8 mouse cellular contexts compared by ENCODE assay signal in genomic region chr2:36235917-36236316, GRCm38 (mm10). TPM values are rescaled to one million over a fixed set of nuclear protein-coding genes. Genes with fewer than 3 reads are reported as not detected.
DNase-seq lines count a peak whose midpoint lies in the region; ATAC-seq and TF ChIP-seq lines count a peak whose summit lies in the region.

No protein-coding gene starts in this region.

- WGBS in hindbrain, embryonic 15.5 days, result 29% methylated on average over 4 of the region's 4 CpGs
- WGBS in hindbrain, embryonic 11.5 days, result 63% methylated on average over 4 of the region's 4 CpGs
- 33% methylated on average over 4 of the region's 4 CpGs for WGBS in heart, embryonic 10.5 days
- 16% methylated on average over 4 of the region's 4 CpGs for WGBS in lung, adult 2 months

- H3K9ac ChIP-seq in hindbrain, embryonic 15.5 days, result no peak overlapping the region
- no peak overlapping the region for H3K9ac ChIP-seq in hindbrain, embryonic 11.5 days (ENCODE audit: low read depth, low read length)

- TF ChIP-seq POLR2A in lung, adult 2 months (IDR thresholded peaks at IDR 0.05; ENCODE audit: borderline replicate concordance, extremely low read depth, low read depth, low read length), result no peak

- H3K9me3 ChIP-seq in hindbrain, embryonic 15.5 days, result no peaks in the 10 kb centered on the region
- no peaks in the 10 kb centered on the region for H3K9me3 ChIP-seq in hindbrain, embryonic 11.5 days (ENCODE audit: control insufficient read depth, low read length)
- no peaks in the 10 kb centered on the region for H3K9me3 ChIP-seq in heart, embryonic 10.5 days

- no peak overlapping the region for H3K4me2 ChIP-seq in hindbrain, embryonic 15.5 days
- no peak overlapping the region for H3K4me2 ChIP-seq in hindbrain, embryonic 11.5 days (replicated peaks; ENCODE audit: low read depth, low read length)

- peak; percentile 60; the same call in 1 of the 2 replicates for ATAC-seq in hindbrain, embryonic 15.5 days (ENCODE audit: low FRiP score, low read depth)
- no peak for ATAC-seq in hindbrain, embryonic 11.5 days (ENCODE audit: low FRiP score)

- H3K27ac ChIP-seq in hindbrain, embryonic 15.5 days (replicated peaks), result 0 out of 2 replicates have a peak overlapping the region, but pooled peaks have one; percentile 14
- H3K27ac ChIP-seq in hindbrain, embryonic 11.5 days (ENCODE audit: low read depth, low read length), result no peak overlapping the region
- H3K27ac ChIP-seq in heart, embryonic 10.5 days, result peak overlapping the region; percentile 56; the same call in 1 of the 2 replicates

- H3K27me3 ChIP-seq in hindbrain, embryonic 15.5 days, result no peaks in the 10 kb centered on the region
- no peaks in the 10 kb centered on the region for H3K27me3 ChIP-seq in hindbrain, embryonic 11.5 days (ENCODE audit: control insufficient read depth, insufficient read depth, low read length)
- peaks cover 11% of the 10 kb centered on the region for H3K27me3 ChIP-seq in heart, embryonic 10.5 days (ENCODE audit: insufficient read depth, poor library complexity, severe bottlenecking)

- peaks cover 6% of the 10 kb centered on the region; the same call in 1 of the 2 replicates for H3K4me1 ChIP-seq in hindbrain, embryonic 15.5 days (replicated peaks)
- H3K4me1 ChIP-seq in hindbrain, embryonic 11.5 days (replicated peaks; ENCODE audit: control insufficient read depth, insufficient read depth, low read length), result no peaks in the 10 kb centered on the region
- peaks cover 44% of the 10 kb centered on the region for H3K4me1 ChIP-seq in heart, embryonic 10.5 days
- peaks cover 18% of the 10 kb centered on the region for H3K4me1 ChIP-seq in lung, adult 2 months (ENCODE audit: control insufficient read depth, insufficient read depth, low read length)

- H3K36me3 ChIP-seq in hindbrain, embryonic 15.5 days, result no peaks in the 10 kb centered on the region
- no peaks in the 10 kb centered on the region for H3K36me3 ChIP-seq in hindbrain, embryonic 11.5 days (ENCODE audit: control insufficient read depth, insufficient read depth, low read length)
- H3K36me3 ChIP-seq in heart, embryonic 10.5 days, result peaks cover 4% of the 10 kb centered on the region; the same call in 1 of the 2 replicates

- no peak overlapping the region for H3K4me3 ChIP-seq in hindbrain, embryonic 15.5 days
- H3K4me3 ChIP-seq in hindbrain, embryonic 11.5 days (ENCODE audit: low read depth, low read length), result no peak overlapping the region
- peak overlapping the region; percentile 0; the same call in 1 of the 2 replicates for H3K4me3 ChIP-seq in heart, embryonic 10.5 days
- H3K4me3 ChIP-seq in lung, adult 2 months (replicated peaks; ENCODE audit: extremely low read depth, low read depth, low read length), result no peak overlapping the region

- no peak for TF ChIP-seq CTCF in lung, adult 2 months (IDR thresholded peaks at IDR 0.05; ENCODE audit: insufficient read depth, low read length)

- no peak for DNase-seq in hindbrain, embryonic 11.5 days (ENCODE audit: low spot score)
- DNase-seq in adipocyte (ENCODE audit: low spot score), result peak; percentile 82
- no peak for DNase-seq in heart, embryonic 10.5 days (ENCODE audit: low spot score)
- peak; percentile 36 for DNase-seq in lung, adult 2 months
- DNase-seq in frontal cortex, adult 2 months (ENCODE audit: extremely low spot score in 1 of 2, low spot score in 1 of 2), result no peak
- no peak for DNase-seq in layer of hippocampus, adult 8-10 months (ENCODE audit: low spot score in 2 of 2)
- DNase-seq in layer of hippocampus, postnatal 36 days, result no peak

RNA-seq across cellular contexts. Expression of gene Ptgs1, which starts 5.7 kb away (rescaled TPM):
- polyA plus RNA-seq in hindbrain, embryonic 15.5 days (2015; fragmentation: Nextera tagmentation; extraction: Ambion mirVana), result 5.0 and 6.3 TPM in 2 replicates
- 4.2 and 5.6 TPM in 2 replicates for polyA plus RNA-seq in hindbrain, embryonic 11.5 days (2014; fragmentation: Nextera tagmentation; extraction: Ambion mirVana)
- polyA plus RNA-seq in heart, embryonic 10.5 days (2016; fragmentation: Nextera tagmentation; extraction: Ambion mirVana), result 12.2 and 16.4 TPM in 2 replicates
- 58.4 and 66.1 TPM in 2 replicates for polyA plus RNA-seq in lung, adult 2 months (2012; rRNA removed)
- polyA plus RNA-seq in frontal cortex, adult 2 months (2012; rRNA removed), result 14.1 and 16.0 TPM in 2 replicates
- 10 to 100 TPM; 15.0 to 33.0 (median 25.0) TPM for total RNA-seq in layer of hippocampus, adult 8-10 months (2022)
- 10 to 100 TPM; 16.1 to 16.9 TPM for total RNA-seq in layer of hippocampus, postnatal 36 days (2021)

Comparison
In these comparisons a context has a peak if more than half of its experiments do, and no peak if none do; other contexts are left out.
1. DNase-seq: peak in adipocyte (single experiment) and lung, adult 2 months (single experiment); none in hindbrain, embryonic 11.5 days (single experiment), heart, embryonic 10.5 days (single experiment), frontal cortex, adult 2 months (0 of 2), layer of hippocampus, adult 8-10 months (0 of 2) and layer of hippocampus, postnatal 36 days (0 of 2).